Mouse (Mus musculus): ENCODE data around the gene Pphln1. TPM values are rescaled to one million over a fixed set of nuclear protein-coding genes. Genes with fewer than 3 reads are reported as not detected.

The Pphln1 gene
- total RNA-seq, 2 experiments from 2014 or later, result 30.8 to 35.8 TPM

DNA sequence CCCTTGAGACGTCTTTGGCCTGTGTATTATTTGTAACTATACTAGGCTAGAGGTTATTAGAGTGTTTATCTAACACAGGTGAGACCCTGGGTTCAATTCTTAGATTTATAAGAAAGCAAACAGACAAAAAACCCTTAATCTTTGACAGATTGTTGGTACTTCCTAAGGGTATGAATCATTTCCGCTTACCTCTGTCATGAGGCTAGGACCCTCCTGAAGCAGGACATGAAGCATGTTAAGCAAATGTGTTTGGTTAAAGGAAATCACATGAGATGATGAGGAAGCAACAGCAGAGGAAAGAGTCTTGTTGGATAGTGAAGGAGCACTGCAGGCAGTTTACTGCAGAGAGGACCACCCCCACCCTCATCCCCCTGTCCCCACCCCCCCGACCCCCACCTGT lies 87.1 kb downstream of the Pphln1 start:
- DNase-seq (ENCODE audit: extremely low spot score in 1 of 2, low spot score in 2 of 2), result no peak
- intact Hi-C loops (cut with DNase I), result no loop called here

DNA sequence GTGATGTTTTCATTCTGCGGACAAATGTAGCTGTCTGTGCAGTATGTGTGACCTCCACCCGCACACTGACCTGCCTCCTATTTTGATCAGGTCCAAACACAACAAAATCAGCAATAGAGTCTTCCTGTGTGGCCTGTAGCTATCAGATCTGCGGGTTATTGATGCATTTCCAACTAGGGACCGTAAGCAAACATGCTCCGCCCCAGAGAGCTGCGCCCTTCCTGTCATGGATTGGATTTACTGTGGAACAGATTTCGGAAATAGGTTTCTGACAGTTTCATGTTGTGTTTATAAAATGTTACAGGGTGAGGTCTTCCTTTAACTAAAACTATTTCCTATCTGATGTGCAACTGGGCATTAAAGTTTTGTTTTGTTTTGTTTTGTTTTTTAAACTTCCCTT lies 87.9 kb downstream of the Pphln1 start:
- DNase-seq (ENCODE audit: extremely low spot score in 1 of 2, low spot score in 2 of 2), result peak in 1 of 2 experiments; percentile 49
- intact Hi-C loops (cut with DNase I), result no loop called here

DNA sequence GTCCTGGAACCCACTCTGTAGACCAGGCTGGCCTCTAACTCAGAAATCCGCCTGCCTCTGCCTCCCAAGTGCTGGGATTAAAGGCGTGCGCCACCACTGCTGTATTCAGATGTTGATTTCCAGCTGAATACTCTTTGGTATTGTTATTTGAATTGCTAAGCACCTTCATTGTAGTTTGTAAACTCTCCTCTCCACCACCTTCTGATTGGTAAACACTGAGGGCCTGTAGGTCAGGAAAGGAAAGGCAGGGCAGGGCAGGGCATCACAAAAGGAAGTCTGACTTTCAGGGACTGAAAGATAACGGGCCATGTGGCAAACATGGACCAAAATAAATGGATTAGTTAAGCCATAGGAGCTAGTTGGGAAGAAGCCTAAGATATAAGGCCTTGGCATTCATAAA lies 91.4 kb downstream of the Pphln1 start:
- no peak for DNase-seq (ENCODE audit: extremely low spot score in 1 of 2, low spot score in 2 of 2)
- intact Hi-C loops (cut with DNase I), result no loop called here

DNA sequence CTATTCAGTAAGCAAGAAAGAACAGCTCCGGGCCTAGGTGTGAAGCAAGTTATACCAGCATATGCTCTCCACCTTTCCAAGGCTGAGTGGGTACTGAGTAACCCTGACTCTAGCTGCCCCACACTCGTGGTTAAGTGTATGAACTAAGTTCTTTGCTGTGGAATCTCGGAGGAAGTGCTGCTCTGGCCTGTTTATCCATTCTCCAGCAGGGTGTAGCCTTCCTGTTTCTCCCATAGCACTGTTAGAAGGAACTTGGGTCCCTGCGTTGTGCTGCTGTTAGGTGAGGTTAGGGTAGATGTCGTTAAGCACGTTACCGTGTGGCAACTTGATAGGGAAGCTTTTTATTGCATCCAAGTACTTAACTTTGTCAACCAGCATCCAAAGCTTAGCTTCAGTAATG lies 96.5 kb downstream of the Pphln1 start:
- intact Hi-C loops (cut with DNase I), result no loop called here
- no peak for DNase-seq (ENCODE audit: extremely low spot score in 1 of 2, low spot score in 2 of 2)

DNA sequence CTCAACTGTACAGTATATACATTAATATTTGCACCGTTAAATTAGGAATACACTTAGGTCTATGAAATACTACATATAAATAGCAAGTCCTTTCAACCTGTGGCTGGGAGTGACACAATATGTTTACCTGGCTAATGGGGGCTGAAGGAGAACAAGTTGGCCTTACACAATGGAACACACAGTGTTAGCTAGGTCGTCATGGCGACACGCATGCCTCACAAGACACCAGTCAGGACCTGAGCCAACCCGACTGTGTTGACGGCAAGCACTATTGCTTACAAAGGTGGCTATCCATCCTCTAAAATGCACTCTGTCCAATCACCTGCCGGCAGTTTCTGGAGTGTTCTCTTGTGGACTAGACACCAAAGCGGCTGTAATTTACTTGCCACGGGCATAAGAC lies 101.7 kb downstream of the Pphln1 start:
- DNase-seq (ENCODE audit: extremely low spot score in 1 of 2, low spot score in 2 of 2), result no peak
- intact Hi-C loops (cut with DNase I), result no loop called here

DNA sequence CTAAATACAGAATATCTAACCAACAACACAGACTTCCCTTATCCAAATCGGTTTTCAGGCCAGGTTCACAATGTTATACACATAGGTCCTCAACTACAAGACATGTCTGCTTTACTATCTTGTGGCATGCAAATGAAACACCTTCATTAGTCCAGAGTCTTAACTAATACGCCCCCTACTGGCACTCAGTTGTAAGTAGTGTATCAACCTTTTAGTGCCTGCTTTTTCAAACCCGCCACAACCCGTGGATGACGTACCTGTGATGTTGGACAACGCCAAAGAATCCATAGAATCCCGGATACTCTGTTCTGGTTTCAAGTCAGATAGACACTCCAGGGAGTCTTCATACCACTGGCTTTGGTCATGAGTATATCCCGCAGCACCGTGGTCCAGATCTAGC lies 104.6 kb downstream of the Pphln1 start:
- intact Hi-C loops (cut with DNase I), result no loop called here
- no peak for DNase-seq (ENCODE audit: extremely low spot score in 1 of 2, low spot score in 2 of 2)

DNA sequence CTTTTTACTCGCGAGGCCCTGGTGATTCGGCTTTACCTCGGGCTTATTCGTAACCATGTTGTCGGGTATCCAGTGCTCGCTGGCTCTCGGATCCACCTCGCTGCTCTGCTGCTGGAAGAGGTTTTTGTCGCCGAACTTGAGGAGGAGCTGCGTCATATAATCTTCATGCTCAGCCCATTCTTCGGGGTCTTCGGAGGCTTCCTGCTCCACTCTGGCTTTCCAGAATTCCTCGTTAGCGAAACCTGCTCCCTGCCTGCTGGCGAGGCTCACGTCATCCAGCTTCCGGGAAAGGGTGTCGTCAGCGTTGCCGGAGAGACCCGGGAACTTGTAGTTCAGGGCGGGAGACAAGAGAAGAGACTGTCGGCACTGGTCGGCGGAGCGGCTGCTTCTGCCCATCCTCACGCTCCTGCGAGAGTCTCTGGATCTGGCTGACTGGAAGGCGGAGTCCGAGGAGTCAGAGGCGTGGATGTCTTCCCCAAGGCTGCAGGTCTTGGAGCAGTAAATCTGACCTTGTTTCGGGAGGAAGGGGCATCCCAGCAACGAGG lies 105.1 kb downstream of the Pphln1 start:
- no peak for DNase-seq (ENCODE audit: extremely low spot score in 1 of 2, low spot score in 2 of 2)
- intact Hi-C loops (cut with DNase I), result no loop called here

DNA sequence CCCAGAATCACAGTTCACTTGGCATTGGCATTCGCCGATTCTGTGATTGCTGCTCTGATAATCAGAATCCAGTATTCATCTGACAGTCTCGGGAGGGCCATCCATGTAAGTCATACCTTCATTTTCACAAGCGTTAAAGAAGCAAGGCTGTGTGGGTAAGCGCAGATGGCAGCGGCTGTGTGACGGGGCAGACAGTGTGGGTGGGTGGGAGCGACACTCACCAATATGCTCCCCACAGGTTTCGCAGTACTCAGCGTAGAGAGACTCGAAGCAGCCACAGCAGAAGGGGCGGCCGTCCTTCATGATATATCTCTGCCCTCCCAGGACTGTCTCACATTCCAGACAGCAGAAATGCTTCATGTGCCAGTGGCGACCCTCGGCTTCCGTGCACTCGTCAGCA lies 106.7 kb downstream of the Pphln1 start:
- DNase-seq (ENCODE audit: extremely low spot score in 1 of 2, low spot score in 2 of 2), result no peak
- intact Hi-C loops (cut with DNase I), result no loop called here

DNA sequence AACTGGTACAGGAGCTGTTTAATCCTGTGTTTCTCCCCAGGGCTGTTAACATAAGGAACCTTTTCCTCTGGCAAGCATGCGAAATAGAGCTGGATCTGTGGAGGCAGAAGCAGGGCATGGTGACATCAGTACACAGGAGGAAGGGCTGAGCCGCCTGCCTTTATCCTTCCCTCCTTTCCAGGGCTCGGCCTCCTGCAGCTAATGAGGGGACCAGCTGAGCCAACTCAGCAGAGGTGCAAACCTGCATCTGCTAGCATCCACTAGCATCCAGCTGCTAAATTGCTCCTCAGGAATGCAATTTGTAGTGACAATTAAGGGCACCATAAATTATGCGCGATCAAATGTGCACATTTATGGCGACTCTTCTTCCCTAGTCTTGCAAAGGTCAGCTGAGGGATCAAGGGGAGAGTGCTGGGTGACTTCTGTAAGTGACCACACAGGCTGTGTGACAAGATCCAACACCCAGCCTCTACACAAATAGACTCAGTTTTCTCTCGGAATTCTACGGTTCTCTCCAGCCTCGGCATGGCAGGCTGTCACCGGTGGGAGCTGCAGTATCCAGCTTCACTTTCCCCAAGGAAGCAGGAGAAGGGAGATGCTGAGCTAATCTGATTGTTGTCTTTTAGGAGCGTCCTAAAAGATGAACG lies 112.7 kb downstream of the Pphln1 start:
- no peak for DNase-seq (ENCODE audit: extremely low spot score in 1 of 2, low spot score in 2 of 2)
- intact Hi-C loops (cut with DNase I), result no loop called here

DNA sequence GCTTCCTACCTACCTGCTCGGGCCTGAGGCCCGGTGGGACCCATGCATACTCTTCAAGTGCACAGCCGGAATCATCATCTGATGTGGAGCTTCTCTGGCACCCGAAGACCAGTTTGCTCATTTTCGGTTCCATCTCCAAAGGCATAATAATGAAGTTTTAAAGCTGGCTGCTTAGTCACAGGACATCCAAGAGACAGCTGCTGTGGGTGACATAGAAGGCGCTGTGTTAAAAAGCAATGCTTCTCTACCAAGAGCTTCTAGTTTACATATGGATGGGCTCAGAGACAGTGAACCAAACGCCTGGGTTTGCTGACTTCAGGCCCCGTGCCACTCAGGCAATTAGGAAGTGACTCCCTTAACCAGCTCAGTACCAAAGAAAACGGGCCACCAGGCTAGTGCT lies 114.3 kb downstream of the Pphln1 start:
- no peak for DNase-seq (ENCODE audit: extremely low spot score in 1 of 2, low spot score in 2 of 2)
- intact Hi-C loops (cut with DNase I), result no loop called here

DNA sequence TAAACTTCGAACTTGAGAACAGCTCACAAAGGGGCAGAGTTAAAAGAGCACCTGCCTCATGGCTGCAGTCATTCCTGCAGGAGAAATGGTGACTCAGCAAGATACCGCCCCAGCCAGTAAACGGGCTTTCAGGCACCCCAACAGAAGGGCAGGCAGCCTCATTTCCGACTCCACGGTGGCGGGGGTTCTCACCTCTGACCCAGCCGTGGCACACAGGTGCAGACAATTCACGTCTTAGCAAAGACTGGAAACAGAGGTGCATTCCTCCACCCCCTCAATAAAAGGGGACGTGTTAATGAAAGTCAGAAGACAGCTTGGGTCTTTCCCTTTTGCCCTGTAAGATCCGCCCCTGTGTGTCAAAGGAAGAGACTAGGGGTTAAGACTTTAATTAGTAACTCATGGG lies 115.8 kb downstream of the Pphln1 start:
- DNase-seq (ENCODE audit: extremely low spot score in 1 of 2, low spot score in 2 of 2), result no peak
- intact Hi-C loops (cut with DNase I), result no loop called here

DNA sequence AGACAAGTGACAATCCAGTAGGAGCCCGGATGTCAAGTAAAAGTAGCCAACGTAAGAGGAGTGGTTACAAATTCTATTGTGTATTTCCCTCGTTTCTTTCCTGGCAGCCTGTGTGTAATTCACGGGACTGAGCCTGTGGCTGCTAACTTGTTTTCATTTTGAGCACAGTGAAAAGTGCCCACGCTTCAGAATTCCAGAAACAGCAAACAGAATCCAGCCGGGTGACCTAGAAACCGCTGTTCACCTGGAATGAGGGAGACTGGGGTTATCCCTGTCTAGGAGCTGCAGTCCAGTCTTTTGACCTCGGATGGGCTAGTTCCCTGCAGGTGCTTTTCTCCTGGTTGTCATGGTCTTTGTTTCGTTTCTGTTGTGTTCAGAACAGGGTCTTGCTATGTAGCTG lies 117.2 kb downstream of the Pphln1 start:
- no peak for DNase-seq (ENCODE audit: extremely low spot score in 1 of 2, low spot score in 2 of 2)
- intact Hi-C loops (cut with DNase I), result loop anchor here (5.0 kb wide), 3 partner anchors 62 to 702 kb away; no protein-coding TSS in a partner anchor

DNA sequence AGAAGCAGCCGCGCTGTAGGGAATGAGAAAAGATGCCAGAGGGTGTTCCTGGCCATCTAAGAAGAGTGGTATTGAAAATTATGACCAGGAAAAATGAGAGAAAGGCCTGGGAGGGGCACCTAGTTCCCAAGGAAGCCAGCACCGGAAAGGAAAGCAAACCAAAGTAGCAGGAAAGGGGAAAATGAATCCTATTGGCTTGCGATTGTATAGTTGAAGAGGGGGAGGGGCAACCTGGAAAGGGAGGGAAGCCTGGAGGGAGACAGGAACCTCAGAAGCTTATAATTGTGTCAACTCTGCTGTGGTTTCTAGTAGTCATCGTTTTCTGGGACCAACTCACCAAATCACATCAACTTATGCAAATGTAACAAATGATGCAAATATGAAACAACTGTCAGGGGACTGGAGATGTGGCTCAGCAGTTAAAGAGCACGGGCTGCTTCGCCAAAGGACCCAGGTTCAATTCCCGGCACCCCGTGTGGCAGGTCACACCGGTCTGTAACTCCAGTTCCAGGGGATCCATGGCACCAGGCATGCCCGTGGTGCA lies 118.9 kb downstream of the Pphln1 start:
- intact Hi-C loops (cut with DNase I), result loop anchor here (5.0 kb wide), 3 partner anchors 60 to 700 kb away; no protein-coding TSS in a partner anchor
- DNase-seq (ENCODE audit: extremely low spot score in 1 of 2, low spot score in 2 of 2), result no peak

DNA sequence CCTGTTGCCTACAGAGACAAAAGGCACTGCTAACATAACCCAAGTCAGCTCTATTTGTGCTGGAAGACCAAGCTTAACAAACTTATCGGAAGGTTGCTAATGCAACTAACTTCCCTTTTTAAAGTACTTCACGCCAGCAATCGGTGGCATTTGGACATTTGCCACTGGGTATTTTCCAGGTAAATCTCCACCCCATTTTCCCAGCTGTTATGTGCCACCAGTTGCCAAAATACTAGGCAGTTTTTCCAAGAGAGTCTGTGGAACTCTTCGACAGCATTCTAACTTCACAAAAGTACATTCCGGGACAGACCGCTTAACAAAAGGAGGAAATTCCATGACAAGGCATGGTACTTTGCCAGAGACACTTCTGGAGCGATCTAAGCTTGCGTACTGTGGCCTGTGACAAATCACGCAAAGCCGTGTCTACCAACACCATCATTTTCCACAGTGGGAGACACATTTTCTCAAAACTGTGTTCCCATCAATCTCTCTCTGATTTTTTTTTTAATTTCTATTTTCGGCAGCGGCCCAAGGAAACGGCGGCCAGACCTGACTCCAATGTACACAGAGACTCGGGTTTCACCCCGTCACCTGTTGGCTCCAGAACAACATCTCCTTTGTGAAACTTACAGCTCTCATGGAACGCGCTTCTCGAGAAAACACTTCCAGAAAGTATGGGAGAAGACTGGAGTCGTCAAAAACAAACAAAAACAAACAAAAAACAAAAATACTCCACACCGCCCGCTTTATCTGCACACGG lies 120.2 kb downstream of the Pphln1 start:
- intact Hi-C loops (cut with DNase I), result loop anchor here (5.0 kb wide), 3 partner anchors 59 to 699 kb away; no protein-coding TSS in a partner anchor
- DNase-seq (ENCODE audit: extremely low spot score in 1 of 2, low spot score in 2 of 2), result no peak

DNA sequence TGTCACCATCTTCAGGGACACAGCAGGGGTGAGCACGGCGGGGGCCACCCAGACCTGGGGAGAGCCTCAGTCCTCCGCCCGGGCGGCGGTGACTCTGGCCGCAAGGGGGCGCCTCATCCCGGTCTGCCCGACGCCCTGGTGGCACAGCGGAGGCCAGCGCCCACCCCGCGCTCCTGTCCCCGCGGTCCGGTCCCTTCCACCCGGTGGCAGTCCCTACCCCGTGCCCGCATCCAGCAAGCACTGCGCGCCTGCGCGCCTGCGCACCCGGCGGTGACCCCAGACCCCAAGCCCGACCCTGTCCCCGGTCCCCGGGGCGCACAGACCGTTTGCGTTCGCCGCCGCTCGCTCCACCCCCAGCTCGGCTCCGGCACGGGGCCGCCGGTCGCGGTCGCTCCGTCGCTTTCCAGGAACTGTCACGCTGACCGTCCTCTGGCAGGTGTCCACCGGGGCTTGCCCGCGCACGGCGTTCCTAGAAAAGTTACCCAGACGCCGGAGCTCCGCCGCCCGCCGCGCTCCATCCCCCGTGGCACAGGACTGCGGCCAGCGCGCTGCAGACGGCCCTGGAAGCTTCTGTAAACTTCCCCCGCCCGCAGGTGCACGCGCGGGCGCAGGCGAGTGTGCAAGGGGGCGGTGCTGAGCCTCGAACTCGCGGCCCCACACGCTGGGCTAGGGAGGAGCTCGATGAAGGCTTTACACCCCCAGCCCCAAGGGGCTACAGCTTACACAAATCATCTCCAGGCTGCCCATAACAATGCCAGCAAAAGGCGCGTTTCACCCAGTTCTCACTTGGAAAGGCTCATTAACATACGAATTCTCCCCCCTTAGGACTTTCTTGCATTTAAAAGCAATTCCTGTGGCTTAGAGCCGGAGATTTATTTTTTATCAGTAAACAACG lies 121.0 kb downstream of the Pphln1 start:
- intact Hi-C loops (cut with DNase I), result loop anchor here (5.0 kb wide), 3 partner anchors 58 to 698 kb away; no protein-coding TSS in a partner anchor
- peak; percentile 49 to 91 for DNase-seq (ENCODE audit: extremely low spot score in 1 of 2, low spot score in 2 of 2)

DNA sequence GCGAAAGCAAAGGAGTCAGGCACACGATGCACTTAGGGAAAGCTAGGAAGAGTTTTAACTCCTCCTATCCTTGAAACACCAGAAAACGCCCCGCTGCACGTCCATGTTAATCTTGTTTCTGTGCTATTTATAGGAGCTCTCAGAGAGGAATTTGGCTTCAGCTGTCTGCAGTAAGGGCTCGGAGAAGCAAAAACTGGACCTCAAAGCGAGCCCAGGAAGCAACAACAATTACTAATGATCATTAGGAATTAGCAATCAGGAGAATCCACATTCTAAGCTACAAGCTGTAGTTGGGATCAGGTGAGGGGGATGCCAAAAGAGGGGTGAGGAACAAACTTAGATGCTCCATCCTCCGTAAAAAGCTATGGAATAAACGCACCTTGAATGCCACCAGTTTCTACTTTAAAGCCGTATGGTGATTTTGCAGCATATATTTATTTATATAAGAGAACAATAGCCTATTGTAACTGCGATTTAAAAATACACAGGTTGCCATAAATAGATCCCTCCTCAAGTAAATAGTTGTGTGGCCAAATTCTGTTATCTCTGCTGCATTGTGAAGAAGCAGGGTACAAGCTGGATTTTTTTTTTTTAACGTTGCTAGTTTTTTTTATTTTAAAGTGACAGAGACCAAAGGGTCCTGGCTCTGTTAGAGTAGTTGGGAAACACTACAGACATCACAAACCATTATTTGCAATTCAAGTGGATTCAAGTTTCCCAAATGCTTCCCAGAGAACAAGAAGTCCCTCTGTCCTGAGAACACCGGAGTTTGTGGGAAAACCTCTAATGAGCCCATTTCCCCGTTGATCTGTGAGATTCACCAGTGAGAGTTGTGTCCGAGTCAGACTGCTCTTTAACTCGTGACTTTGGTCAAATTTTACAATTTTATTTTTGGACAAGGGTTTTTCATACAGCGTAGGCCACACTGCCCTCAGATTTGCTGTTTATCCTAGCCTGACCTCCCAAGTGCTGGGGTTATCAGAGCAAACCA lies 122.0 kb downstream of the Pphln1 start:
- intact Hi-C loops (cut with DNase I), result loop anchor here (5.0 kb wide), 3 partner anchors 57 to 697 kb away; no protein-coding TSS in a partner anchor
- DNase-seq (ENCODE audit: extremely low spot score in 1 of 2, low spot score in 2 of 2), result no peak

DNA sequence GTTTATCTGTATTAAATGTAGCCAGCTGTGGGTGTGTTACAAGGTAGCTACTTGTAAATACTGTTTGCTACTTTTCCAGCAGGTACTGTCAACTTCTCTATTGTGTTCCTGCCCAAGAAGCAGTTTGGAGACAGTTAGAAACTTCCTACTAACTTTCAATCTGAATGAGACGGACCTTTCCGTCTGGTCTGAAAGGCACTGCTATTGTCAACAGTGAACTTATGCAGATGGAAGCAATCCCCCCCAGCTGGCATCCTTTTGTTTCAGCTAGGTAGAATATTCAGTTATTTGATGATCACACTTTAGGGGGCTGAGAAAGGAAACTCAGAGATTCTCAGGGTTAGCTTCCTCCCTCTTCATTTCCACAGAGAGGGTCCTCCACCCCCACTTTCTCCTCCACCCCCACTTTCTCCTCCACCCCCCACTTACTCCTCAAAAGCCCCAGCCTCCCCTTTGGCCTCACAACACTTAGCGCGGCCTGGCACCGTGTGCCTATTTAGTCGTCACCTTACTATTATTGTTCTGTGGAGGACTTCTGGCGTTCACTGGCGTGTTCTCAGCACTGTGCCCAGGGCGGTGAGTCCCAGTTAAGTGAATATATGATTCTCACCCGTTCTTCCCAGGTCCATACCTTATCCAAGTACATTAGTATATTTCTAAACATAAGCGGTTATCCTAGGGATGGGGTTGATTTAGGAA lies 123.1 kb downstream of the Pphln1 start:
- intact Hi-C loops (cut with DNase I), result no loop called here

More for the DNA sequence above, 123.1 kb downstream of the Pphln1 start:
- no peak for DNase-seq (ENCODE audit: extremely low spot score in 1 of 2, low spot score in 2 of 2)

Measured in left cerebral cortex, postnatal 10 days (tissue).